Comparison of ENCODE assay signal across 15 mouse cellular contexts in the genomic region with DNA sequence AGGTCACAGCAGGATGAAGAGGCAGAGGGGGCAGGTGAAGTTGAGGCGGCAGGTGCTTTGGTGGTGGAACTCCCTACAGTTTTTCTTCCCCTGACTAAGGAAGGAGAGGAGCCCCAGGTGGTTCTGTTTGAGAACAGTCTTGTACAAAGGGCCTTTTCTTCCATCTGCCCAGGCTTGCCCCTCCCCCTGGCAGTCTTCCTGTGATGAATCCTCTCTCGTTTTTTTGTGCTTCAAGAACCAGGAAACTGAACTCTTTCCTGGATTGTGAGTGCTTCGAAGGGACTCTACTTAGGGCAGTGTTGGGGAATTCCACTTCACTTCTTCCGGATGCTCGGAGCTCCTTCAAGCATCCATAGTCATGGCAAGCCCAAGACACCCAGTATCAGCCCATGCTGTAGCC. TPM values are rescaled to one million over a fixed set of nuclear protein-coding genes. Genes with fewer than 3 reads are reported as not detected.
DNase-seq lines count a peak whose midpoint lies in the region; ATAC-seq and TF ChIP-seq lines count a peak whose summit lies in the region.
"Had no signal": no experiment of that assay in that cellular context is flagged by ENCODE, and none has a peak within 500 bp of the region (broad histone marks: within the 10 kb centered on the region; RNA-seq: fewer than 3 reads in every experiment).

No protein-coding gene starts in this region.

- no peaks in the 10 kb centered on the region; the same call in 1 of the 2 replicates for H3K4me1 ChIP-seq in embryonic facial prominence, embryonic 11.5 days (ENCODE audit: control insufficient read depth, insufficient read depth, low read length)
- H3K4me1 ChIP-seq in embryonic facial prominence, embryonic 10.5 days, result peaks cover 39% of the 10 kb centered on the region
- H3K4me1 ChIP-seq in lung, embryonic 15.5 days, result peaks cover 31% of the 10 kb centered on the region
- peaks cover 2% of the 10 kb centered on the region for H3K4me1 ChIP-seq in lung, adult 2 months (ENCODE audit: control insufficient read depth, insufficient read depth, low read length)
- peaks cover 21% of the 10 kb centered on the region for H3K4me1 ChIP-seq in embryonic facial prominence, embryonic 12.5 days
- peaks cover 5% of the 10 kb centered on the region; the same call in 1 of the 2 replicates for H3K4me1 ChIP-seq in stomach, postnatal 0 days (replicated peaks; ENCODE audit: control insufficient read depth, insufficient read depth)

- no peak overlapping the region for H3K9ac ChIP-seq in embryonic facial prominence, embryonic 11.5 days (replicated peaks; ENCODE audit: low read length)
- H3K9ac ChIP-seq in lung, embryonic 15.5 days, result no peak overlapping the region
- H3K9ac ChIP-seq in embryonic facial prominence, embryonic 12.5 days, result no peak overlapping the region
- H3K9ac ChIP-seq in stomach, postnatal 0 days (ENCODE audit: low read length), result no peak overlapping the region
- H3K9ac ChIP-seq: limb, embryonic 15.5 days had no signal

- no peak for TF ChIP-seq CTCF in lung, adult 2 months (IDR thresholded peaks at IDR 0.05; ENCODE audit: insufficient read depth, low read length)
- no peak for TF ChIP-seq CTCF in stomach, postnatal 0 days (IDR thresholded peaks at IDR 0.05; ENCODE audit: low read depth)

- H3K4me3 ChIP-seq in embryonic facial prominence, embryonic 11.5 days (ENCODE audit: low read depth, low read length), result no peak overlapping the region
- no peak overlapping the region for H3K4me3 ChIP-seq in embryonic facial prominence, embryonic 10.5 days
- no peak overlapping the region for H3K4me3 ChIP-seq in lung, embryonic 15.5 days
- no peak overlapping the region for H3K4me3 ChIP-seq in lung, adult 2 months (replicated peaks; ENCODE audit: extremely low read depth, low read depth, low read length)
- H3K4me3 ChIP-seq in embryonic facial prominence, embryonic 12.5 days, result no peak overlapping the region
- H3K4me3 ChIP-seq in stomach, postnatal 0 days (ENCODE audit: low read depth, low read length), result no peak overlapping the region
- H3K4me3 ChIP-seq: heart, embryonic 10.5 days; limb, embryonic 15.5 days; megakaryocyte, embryonic 14.5 days had no signal

- 12% methylated on average over 5 of the region's 5 CpGs for WGBS in embryonic facial prominence, embryonic 11.5 days
- WGBS in embryonic facial prominence, embryonic 10.5 days, result 18% methylated on average over 5 of the region's 5 CpGs
- 14% methylated on average over 5 of the region's 5 CpGs for WGBS in lung, embryonic 15.5 days
- 11% methylated on average over 5 of the region's 5 CpGs for WGBS in lung, adult 2 months
- 11% methylated on average over 5 of the region's 5 CpGs for WGBS in embryonic facial prominence, embryonic 12.5 days
- 22% methylated on average over 5 of the region's 5 CpGs for WGBS in stomach, postnatal 0 days

- no peaks in the 10 kb centered on the region for H3K9me3 ChIP-seq in embryonic facial prominence, embryonic 11.5 days (replicated peaks; ENCODE audit: control insufficient read depth, low read length)
- no peaks in the 10 kb centered on the region for H3K9me3 ChIP-seq in embryonic facial prominence, embryonic 10.5 days
- no peaks in the 10 kb centered on the region for H3K9me3 ChIP-seq in lung, embryonic 15.5 days
- no peaks in the 10 kb centered on the region for H3K9me3 ChIP-seq in embryonic facial prominence, embryonic 12.5 days
- H3K9me3 ChIP-seq in stomach, postnatal 0 days (ENCODE audit: control insufficient read depth, low read length), result no peaks in the 10 kb centered on the region
- H3K9me3 ChIP-seq: heart, embryonic 10.5 days; limb, embryonic 15.5 days; megakaryocyte, embryonic 14.5 days had no signal

- no peak for TF ChIP-seq EP300 in stomach, postnatal 0 days (optimal IDR thresholded peaks at IDR 0.05)

- no peak for ATAC-seq in embryonic facial prominence, embryonic 11.5 days (replicated peaks; ENCODE audit: insufficient number of reproducible peaks, low FRiP score, low TSS enrichment, low read depth)
- no peak for ATAC-seq in lung, embryonic 15.5 days (ENCODE audit: borderline replicate concordance, extremely low read depth, low FRiP score, low TSS enrichment)
- ATAC-seq in embryonic facial prominence, embryonic 12.5 days (ENCODE audit: insufficient number of reproducible peaks, insufficient read depth, low FRiP score, low TSS enrichment), result no peak
- ATAC-seq in stomach, postnatal 0 days (ENCODE audit: low FRiP score, low TSS enrichment), result peak; percentile 22; the same call in 1 of the 2 replicates
- ATAC-seq: hindbrain, postnatal 0 days had no signal

- H3K27ac ChIP-seq in embryonic facial prominence, embryonic 11.5 days (replicated peaks; ENCODE audit: low read depth, low read length), result no peak overlapping the region
- no peak overlapping the region for H3K27ac ChIP-seq in embryonic facial prominence, embryonic 10.5 days (replicated peaks)
- H3K27ac ChIP-seq in lung, embryonic 15.5 days, result peak overlapping the region; percentile 94
- H3K27ac ChIP-seq in embryonic facial prominence, embryonic 12.5 days, result no peak overlapping the region
- peak overlapping the region; percentile 53; the same call in 1 of the 2 replicates for H3K27ac ChIP-seq in stomach, postnatal 0 days (replicated peaks)
- H3K27ac ChIP-seq: heart, embryonic 10.5 days; hindbrain, postnatal 0 days; limb, embryonic 15.5 days had no signal

- DNase-seq in embryonic facial prominence, embryonic 11.5 days (ENCODE audit: low spot score), result peak; percentile 18
- no peak for DNase-seq in embryonic facial prominence, embryonic 10.5 days (ENCODE audit: low spot score)
- DNase-seq in lung, adult 2 months, result no peak
- DNase-seq in stomach, postnatal 0 days (ENCODE audit: low spot score), result peak; percentile 64
- DNase-seq in heart, adult 8-10 months (ENCODE audit: low spot score), result no peak
- no peak for DNase-seq in cerebellum, postnatal 36 days
- DNase-seq: B cell, adult 2 months; retina, postnatal 1 day had no signal

- peaks cover 16% of the 10 kb centered on the region for H3K36me3 ChIP-seq in embryonic facial prominence, embryonic 11.5 days (replicated peaks; ENCODE audit: control insufficient read depth, insufficient read depth, low read depth, low read length)
- peaks cover 50% of the 10 kb centered on the region for H3K36me3 ChIP-seq in embryonic facial prominence, embryonic 10.5 days (replicated peaks)
- H3K36me3 ChIP-seq in lung, embryonic 15.5 days, result peaks cover 38% of the 10 kb centered on the region
- peaks cover 40% of the 10 kb centered on the region for H3K36me3 ChIP-seq in embryonic facial prominence, embryonic 12.5 days
- H3K36me3 ChIP-seq in stomach, postnatal 0 days (ENCODE audit: control insufficient read depth, insufficient read depth, low read length), result peaks cover 14% of the 10 kb centered on the region

- no peaks in the 10 kb centered on the region for H3K27me3 ChIP-seq in embryonic facial prominence, embryonic 11.5 days (ENCODE audit: control insufficient read depth, insufficient read depth, low read length)
- 0 out of 2 replicates have a peak, but pooled peaks cover 5% of the 10 kb centered on the region for H3K27me3 ChIP-seq in embryonic facial prominence, embryonic 10.5 days (replicated peaks; ENCODE audit: low read depth, poor library complexity, severe bottlenecking)
- no peaks in the 10 kb centered on the region for H3K27me3 ChIP-seq in lung, embryonic 15.5 days
- H3K27me3 ChIP-seq in embryonic facial prominence, embryonic 12.5 days, result no peaks in the 10 kb centered on the region
- H3K27me3 ChIP-seq in stomach, postnatal 0 days (ENCODE audit: control insufficient read depth, insufficient read depth, low read length), result no peaks in the 10 kb centered on the region
- H3K27me3 ChIP-seq: limb, embryonic 15.5 days; megakaryocyte, embryonic 14.5 days had no signal

- no peak overlapping the region for H3K4me2 ChIP-seq in embryonic facial prominence, embryonic 11.5 days (ENCODE audit: low read depth, low read length)
- peak overlapping the region; percentile 16 for H3K4me2 ChIP-seq in lung, embryonic 15.5 days
- H3K4me2 ChIP-seq in embryonic facial prominence, embryonic 12.5 days (replicated peaks), result 0 out of 2 replicates have a peak overlapping the region, but pooled peaks have one; percentile 4
- H3K4me2 ChIP-seq in stomach, postnatal 0 days (replicated peaks; ENCODE audit: low read depth), result 0 out of 2 replicates have a peak overlapping the region, but pooled peaks have one; percentile 12
- H3K4me2 ChIP-seq: limb, embryonic 15.5 days had no signal

- TF ChIP-seq POLR2A in lung, adult 2 months (IDR thresholded peaks at IDR 0.05; ENCODE audit: borderline replicate concordance, extremely low read depth, low read depth, low read length), result no peak

RNA-seq across cellular contexts. Expression of gene Noxo1, which starts 2.0 kb away (rescaled TPM):
- polyA plus RNA-seq in embryonic facial prominence, embryonic 11.5 days (2014; fragmentation: Nextera tagmentation; extraction: Ambion mirVana), result 1.1 and 2.7 TPM in 2 replicates
- polyA plus RNA-seq in embryonic facial prominence, embryonic 10.5 days (2016; fragmentation: Nextera tagmentation; extraction: Ambion mirVana), result 0.72 and 1.9 TPM in 2 replicates
- 3.5 and 5.1 TPM in 2 replicates for polyA plus RNA-seq in lung, embryonic 15.5 days (2015; fragmentation: Nextera tagmentation; extraction: Ambion mirVana)
- 13.2 and 14.2 TPM in 2 replicates for polyA plus RNA-seq in lung, adult 2 months (2012; rRNA removed)
- polyA plus RNA-seq in embryonic facial prominence, embryonic 12.5 days (2016; fragmentation: Nextera tagmentation; extraction: Ambion mirVana), result 3.0 and 5.5 TPM in 2 replicates
- 3.3 and 3.7 TPM in 2 replicates for polyA plus RNA-seq in stomach, postnatal 0 days (2015; fragmentation: Nextera tagmentation; extraction: Ambion mirVana)
- under 1 TPM; 0.49 to 0.84 (median 0.58) TPM for total RNA-seq in heart, adult 8-10 months (2022)

RNA-seq across cellular contexts. Expression of gene Gfer, which starts 2.0 kb away (rescaled TPM):
- polyA plus RNA-seq in embryonic facial prominence, embryonic 11.5 days (2014; fragmentation: Nextera tagmentation; extraction: Ambion mirVana), result 46.8 and 52.4 TPM in 2 replicates
- 48.9 and 52.3 TPM in 2 replicates for polyA plus RNA-seq in embryonic facial prominence, embryonic 10.5 days (2016; fragmentation: Nextera tagmentation; extraction: Ambion mirVana)
- 47.3 and 47.4 TPM in 2 replicates for polyA plus RNA-seq in lung, embryonic 15.5 days (2015; fragmentation: Nextera tagmentation; extraction: Ambion mirVana)
- 13.7 and 20.3 TPM in 2 replicates for polyA plus RNA-seq in lung, adult 2 months (2012; rRNA removed)
- polyA plus RNA-seq in embryonic facial prominence, embryonic 12.5 days (2016; fragmentation: Nextera tagmentation; extraction: Ambion mirVana), result 47.9 and 48.0 TPM in 2 replicates
- polyA plus RNA-seq in stomach, postnatal 0 days (2015; fragmentation: Nextera tagmentation; extraction: Ambion mirVana), result 27.2 and 27.7 TPM in 2 replicates
- 10 to 100 TPM; 20.0 to 22.2 (median 21.1) TPM for total RNA-seq in heart, adult 8-10 months (2022)

RNA-seq across cellular contexts. Expression of gene Syngr3, which starts 8.2 kb away (rescaled TPM):
- 6.2 and 6.6 TPM in 2 replicates for polyA plus RNA-seq in embryonic facial prominence, embryonic 11.5 days (2014; fragmentation: Nextera tagmentation; extraction: Ambion mirVana)
- 6.0 and 8.1 TPM in 2 replicates for polyA plus RNA-seq in embryonic facial prominence, embryonic 10.5 days (2016; fragmentation: Nextera tagmentation; extraction: Ambion mirVana)
- 1.0 and 2.0 TPM in 2 replicates for polyA plus RNA-seq in lung, embryonic 15.5 days (2015; fragmentation: Nextera tagmentation; extraction: Ambion mirVana)
- 0.46 and 0.62 TPM in 2 replicates for polyA plus RNA-seq in lung, adult 2 months (2012; rRNA removed)
- polyA plus RNA-seq in embryonic facial prominence, embryonic 12.5 days (2016; fragmentation: Nextera tagmentation; extraction: Ambion mirVana), result 8.4 and 10.5 TPM in 2 replicates
- polyA plus RNA-seq in stomach, postnatal 0 days (2015; fragmentation: Nextera tagmentation; extraction: Ambion mirVana), result 5.0 and 5.9 TPM in 2 replicates
- total RNA-seq in heart, adult 8-10 months (2022), result under 1 TPM in 2 of 4 experiments, not detected in 2; 0.14 to 0.24 TPM
- total RNA-seq: common myeloid progenitor, adult 5-6 weeks had no signal

RNA-seq across cellular contexts. Expression of gene Tbl3, which starts 9.5 kb away (rescaled TPM):
- 96.3 and 102 TPM in 2 replicates for polyA plus RNA-seq in embryonic facial prominence, embryonic 11.5 days (2014; fragmentation: Nextera tagmentation; extraction: Ambion mirVana)
- 152 and 162 TPM in 2 replicates for polyA plus RNA-seq in embryonic facial prominence, embryonic 10.5 days (2016; fragmentation: Nextera tagmentation; extraction: Ambion mirVana)
- 81.2 and 85.2 TPM in 2 replicates for polyA plus RNA-seq in lung, embryonic 15.5 days (2015; fragmentation: Nextera tagmentation; extraction: Ambion mirVana)
- polyA plus RNA-seq in lung, adult 2 months (2012; rRNA removed), result 45.4 and 60.7 TPM in 2 replicates
- polyA plus RNA-seq in embryonic facial prominence, embryonic 12.5 days (2016; fragmentation: Nextera tagmentation; extraction: Ambion mirVana), result 93.9 and 94.2 TPM in 2 replicates
- 33.7 and 36.3 TPM in 2 replicates for polyA plus RNA-seq in stomach, postnatal 0 days (2015; fragmentation: Nextera tagmentation; extraction: Ambion mirVana)
- total RNA-seq in heart, adult 8-10 months (2022), result 10 to 100 TPM; 14.4 to 21.6 (median 17.3) TPM

RNA-seq across cellular contexts. Expression of gene Rnf151, which starts 19.9 kb away (rescaled TPM):
- 0.18 and 0.24 TPM in 2 replicates for polyA plus RNA-seq in embryonic facial prominence, embryonic 11.5 days (2014; fragmentation: Nextera tagmentation; extraction: Ambion mirVana)
- 0.13 and 0.29 TPM in 2 replicates for polyA plus RNA-seq in embryonic facial prominence, embryonic 10.5 days (2016; fragmentation: Nextera tagmentation; extraction: Ambion mirVana)
- polyA plus RNA-seq in lung, embryonic 15.5 days (2015; fragmentation: Nextera tagmentation; extraction: Ambion mirVana), result 0.18 and 0.21 TPM in 2 replicates
- polyA plus RNA-seq in lung, adult 2 months (2012; rRNA removed), result 0.29 and 0.57 TPM in 2 replicates
- polyA plus RNA-seq in embryonic facial prominence, embryonic 12.5 days (2016; fragmentation: Nextera tagmentation; extraction: Ambion mirVana), result 0.22 TPM in 1 of 2 replicates, not detected in the other
- polyA plus RNA-seq in stomach, postnatal 0 days (2015; fragmentation: Nextera tagmentation; extraction: Ambion mirVana), result 0.10 TPM in 1 of 2 replicates, not detected in the other
- under 1 TPM in 1 of 4 experiments, not detected in 3; 0.23 TPM for total RNA-seq in heart, adult 8-10 months (2022)
- total RNA-seq: common myeloid progenitor, adult 5-6 weeks; hindbrain, postnatal 0 days had no signal
- polyA plus RNA-seq: hindbrain, postnatal 0 days had no signal

Comparison
In these comparisons a context has a peak if more than half of its experiments do, and no peak if none do; other contexts are left out.
1. DNase-seq: peak in embryonic facial prominence, embryonic 11.5 days (single experiment) and stomach, postnatal 0 days (single experiment); none in embryonic facial prominence, embryonic 10.5 days (single experiment), lung, adult 2 months (single experiment), heart, adult 8-10 months (single experiment) and cerebellum, postnatal 36 days (0 of 2).
2. H3K27ac ChIP-seq: peak in lung, embryonic 15.5 days (single experiment) and stomach, postnatal 0 days (single experiment); none in embryonic facial prominence, embryonic 11.5 days (single experiment), embryonic facial prominence, embryonic 10.5 days (single experiment) and embryonic facial prominence, embryonic 12.5 days (single experiment).